Mouse (Mus musculus): ENCODE results near the gene Pfn1. TPM values are rescaled to one million over a fixed set of nuclear protein-coding genes. Genes with fewer than 3 reads are reported as not detected.

The Pfn1 gene
- polyA plus RNA-seq, 1 experiment from 2014 or later, result 1,970 TPM

DNA sequence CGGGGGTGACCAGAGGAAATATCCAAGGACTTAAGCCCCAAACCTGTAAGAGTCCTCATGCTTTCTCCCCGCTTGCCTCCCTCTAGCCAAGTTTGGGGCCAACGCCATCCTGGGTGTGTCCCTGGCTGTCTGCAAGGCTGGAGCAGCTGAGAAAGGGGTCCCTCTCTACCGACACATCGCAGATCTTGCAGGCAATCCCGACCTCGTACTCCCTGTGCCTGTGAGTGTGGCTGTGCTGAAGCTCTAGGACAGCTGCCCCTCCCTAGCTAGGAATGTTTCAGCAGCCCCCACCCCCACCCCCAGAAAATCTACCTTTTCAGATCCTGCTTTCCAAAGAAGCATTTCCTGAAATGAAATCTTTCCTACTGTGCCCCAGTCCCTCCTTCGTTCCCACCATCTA, 4.5 kb upstream of the Pfn1 start:
- H3K4me1 ChIP-seq, result peaks cover 30% of the 10 kb centered on the region
- WGBS, result 64% methylated on average over 8 of the region's 8 CpGs
- no peak overlapping the region for H3K9ac ChIP-seq
- no peak overlapping the region for H3K27ac ChIP-seq
- H3K36me3 ChIP-seq, result peaks cover 28% of the 10 kb centered on the region
- no peak for ATAC-seq (ENCODE audit: borderline replicate concordance, extremely low read depth, low FRiP score, low TSS enrichment)
- H3K27me3 ChIP-seq, result no peaks in the 10 kb centered on the region
- H3K4me3 ChIP-seq, result no peak overlapping the region
- H3K4me2 ChIP-seq, result no peak overlapping the region
- no peaks in the 10 kb centered on the region for H3K9me3 ChIP-seq

DNA sequence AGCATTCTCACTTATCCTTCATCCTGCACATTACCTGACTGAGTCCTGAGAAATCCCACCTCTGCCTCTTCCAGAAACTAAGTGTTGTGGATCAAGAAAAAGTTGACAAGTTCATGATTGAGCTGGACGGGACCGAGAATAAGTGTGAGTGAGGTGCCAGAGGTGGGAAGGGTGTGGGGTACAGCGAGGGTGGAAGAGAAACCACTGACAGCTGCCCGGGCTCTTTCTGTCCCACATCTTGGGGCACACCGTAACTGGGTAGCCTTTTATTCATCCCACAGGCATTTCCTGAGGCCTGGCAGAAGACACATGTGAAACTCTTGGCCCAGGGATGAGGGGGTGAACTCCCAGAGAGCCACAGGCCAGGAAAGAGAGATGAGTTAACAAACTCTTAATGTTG, 4.1 kb upstream of the Pfn1 start:
- Histone ChIP-seq H3K4me2 (no peak overlapping the region), H3K9ac (no peak overlapping the region), H3K4me3 (no peak overlapping the region), H3K27ac (no peak overlapping the region), H3K27me3 (no peaks in the 10 kb centered on the region), H3K4me1 (peaks cover 30% of the 10 kb centered on the region), H3K9me3 (no peaks in the 10 kb centered on the region), H3K36me3 (peaks cover 24% of the 10 kb centered on the region)
- 72% methylated on average over 5 of the region's 5 CpGs for WGBS
- ATAC-seq (ENCODE audit: borderline replicate concordance, extremely low read depth, low FRiP score, low TSS enrichment), result no peak

DNA sequence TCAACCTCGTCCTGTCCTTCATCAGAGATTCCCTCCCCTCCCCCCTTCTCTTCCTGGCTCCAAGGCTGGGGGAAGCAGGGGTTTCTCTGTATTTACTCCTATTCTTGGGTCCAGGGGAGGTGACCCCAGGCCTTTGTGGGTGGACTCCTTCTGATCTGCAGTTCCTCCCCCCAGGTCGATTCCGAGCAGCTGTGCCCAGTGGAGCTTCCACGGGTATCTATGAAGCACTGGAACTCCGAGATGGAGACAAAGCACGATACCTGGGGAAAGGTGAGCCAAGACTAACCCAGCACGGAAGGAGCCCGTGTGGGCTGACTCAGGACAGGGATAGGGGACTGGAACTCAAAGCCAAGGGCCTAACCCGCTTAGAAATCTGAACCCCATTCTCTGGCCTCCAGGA, 3.5 kb upstream of the Pfn1 start:
- Histone ChIP-seq H3K27me3 (no peaks in the 10 kb centered on the region), H3K4me3 (no peak overlapping the region), H3K4me1 (peaks cover 31% of the 10 kb centered on the region), H3K9me3 (no peaks in the 10 kb centered on the region), H3K9ac (no peak overlapping the region), H3K36me3 (peaks cover 20% of the 10 kb centered on the region), H3K27ac (no peak overlapping the region), H3K4me2 (no peak overlapping the region; the same call in 1 of the 2 replicates)
- no peak for ATAC-seq (ENCODE audit: borderline replicate concordance, extremely low read depth, low FRiP score, low TSS enrichment)
- WGBS, result 46% methylated on average over 9 of the region's 9 CpGs

DNA sequence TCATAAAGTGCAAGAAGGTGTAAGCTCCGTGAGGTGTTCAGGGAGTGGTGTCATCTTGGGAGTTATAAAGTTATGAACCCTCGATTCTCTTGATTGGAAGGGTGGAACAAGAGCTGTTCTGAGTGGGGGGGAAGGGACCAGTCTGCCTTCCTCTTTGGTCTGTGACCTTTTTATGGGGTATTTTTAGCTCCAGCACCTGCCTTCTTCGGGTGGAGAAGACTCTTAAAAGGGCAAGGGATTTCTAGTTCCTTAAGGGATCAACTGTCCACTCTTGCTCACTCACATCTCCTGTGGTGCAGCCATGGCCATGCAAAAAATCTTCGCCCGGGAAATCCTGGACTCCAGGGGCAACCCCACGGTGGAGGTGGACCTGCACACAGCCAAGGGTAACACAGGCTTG, 3.1 kb upstream of the Pfn1 start:
- Histone ChIP-seq H3K4me2 (no peak overlapping the region; the same call in 1 of the 2 replicates), H3K9ac (no peak overlapping the region), H3K36me3 (peaks cover 20% of the 10 kb centered on the region), H3K27me3 (no peaks in the 10 kb centered on the region), H3K4me1 (peaks cover 35% of the 10 kb centered on the region), H3K27ac (no peak overlapping the region), H3K4me3 (no peak overlapping the region), H3K9me3 (no peaks in the 10 kb centered on the region)
- 36% methylated on average over 6 of the region's 6 CpGs for WGBS
- ATAC-seq (ENCODE audit: borderline replicate concordance, extremely low read depth, low FRiP score, low TSS enrichment), result no peak

DNA sequence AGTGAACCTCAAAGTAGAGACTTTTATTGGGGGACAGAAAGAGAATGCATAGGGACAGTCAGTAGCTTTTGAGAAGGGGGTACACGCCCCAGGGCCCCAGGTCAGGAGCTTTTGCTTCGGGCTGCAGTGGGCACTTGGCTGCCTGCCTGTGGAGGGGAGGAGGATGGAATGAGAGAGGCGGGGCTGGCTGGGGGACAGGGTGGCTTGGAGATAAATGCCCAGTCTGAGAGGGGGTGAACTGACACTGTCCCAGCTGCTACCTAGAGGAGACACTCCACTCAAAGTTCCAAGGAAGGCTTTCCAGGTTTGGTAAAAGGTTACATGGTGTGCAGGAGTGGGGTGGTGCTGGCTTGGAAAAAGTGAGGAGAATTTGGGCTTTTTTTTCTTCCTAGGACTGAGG, 2.5 kb upstream of the Pfn1 start, which contains the start of gene Eno3:
TSS of gene Eno3 (plus strand) at position 239 of the 400 bp plus-strand sequence.
- peak within 1 kb of the TSS; percentile 99 for H3K27ac ChIP-seq
- peak within 1 kb of the TSS; percentile 95 for H3K4me2 ChIP-seq
- no peaks in the 10 kb centered on the region for H3K27me3 ChIP-seq
- H3K4me3 ChIP-seq, result peak within 1 kb of the TSS; percentile 100
- 5% methylated on average over 3 of the region's 3 CpGs for WGBS
- H3K9ac ChIP-seq, result peak within 1 kb of the TSS; percentile 64
- H3K4me1 ChIP-seq, result peaks cover 41% of the 10 kb centered on the region
- peaks cover 20% of the 10 kb centered on the region for H3K36me3 ChIP-seq
- no peaks in the 10 kb centered on the region for H3K9me3 ChIP-seq
- no peak for ATAC-seq (ENCODE audit: borderline replicate concordance, extremely low read depth, low FRiP score, low TSS enrichment)

DNA sequence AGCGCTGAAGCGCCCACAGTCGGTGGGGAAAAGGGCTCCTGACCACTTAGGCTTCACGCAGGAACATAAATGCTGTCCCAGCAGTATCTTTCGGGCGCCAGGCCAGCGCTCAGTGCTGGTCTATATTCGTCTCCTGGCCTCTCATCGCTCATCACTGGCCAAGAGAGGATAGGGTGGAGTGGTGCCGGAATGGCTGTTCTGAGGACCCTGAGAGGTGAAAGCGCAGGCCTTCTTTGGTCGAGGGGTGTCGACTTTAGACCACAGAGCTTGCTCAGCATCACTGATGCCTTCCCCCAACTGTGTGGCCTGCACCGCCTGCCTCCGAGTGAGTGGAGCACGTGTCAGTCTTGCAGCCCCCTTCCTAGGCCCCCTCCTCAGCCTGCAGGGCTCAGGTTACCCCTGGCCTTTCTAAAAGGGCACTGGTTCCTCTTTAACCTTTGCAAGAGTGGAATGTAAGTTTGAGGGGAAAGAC, 2.0 kb upstream of the Pfn1 start:
- Histone ChIP-seq H3K9me3 (no peaks in the 10 kb centered on the region), H3K27ac (peak overlapping the region; percentile 99), H3K4me3 (peak overlapping the region; percentile 100), H3K4me2 (peak overlapping the region; percentile 95), H3K27me3 (no peaks in the 10 kb centered on the region), H3K36me3 (peaks cover 22% of the 10 kb centered on the region), H3K4me1 (peaks cover 46% of the 10 kb centered on the region), H3K9ac (peak overlapping the region; percentile 25)
- WGBS, result 9% methylated on average over 16 of the region's 16 CpGs
- no peak for ATAC-seq (ENCODE audit: borderline replicate concordance, extremely low read depth, low FRiP score, low TSS enrichment)

DNA sequence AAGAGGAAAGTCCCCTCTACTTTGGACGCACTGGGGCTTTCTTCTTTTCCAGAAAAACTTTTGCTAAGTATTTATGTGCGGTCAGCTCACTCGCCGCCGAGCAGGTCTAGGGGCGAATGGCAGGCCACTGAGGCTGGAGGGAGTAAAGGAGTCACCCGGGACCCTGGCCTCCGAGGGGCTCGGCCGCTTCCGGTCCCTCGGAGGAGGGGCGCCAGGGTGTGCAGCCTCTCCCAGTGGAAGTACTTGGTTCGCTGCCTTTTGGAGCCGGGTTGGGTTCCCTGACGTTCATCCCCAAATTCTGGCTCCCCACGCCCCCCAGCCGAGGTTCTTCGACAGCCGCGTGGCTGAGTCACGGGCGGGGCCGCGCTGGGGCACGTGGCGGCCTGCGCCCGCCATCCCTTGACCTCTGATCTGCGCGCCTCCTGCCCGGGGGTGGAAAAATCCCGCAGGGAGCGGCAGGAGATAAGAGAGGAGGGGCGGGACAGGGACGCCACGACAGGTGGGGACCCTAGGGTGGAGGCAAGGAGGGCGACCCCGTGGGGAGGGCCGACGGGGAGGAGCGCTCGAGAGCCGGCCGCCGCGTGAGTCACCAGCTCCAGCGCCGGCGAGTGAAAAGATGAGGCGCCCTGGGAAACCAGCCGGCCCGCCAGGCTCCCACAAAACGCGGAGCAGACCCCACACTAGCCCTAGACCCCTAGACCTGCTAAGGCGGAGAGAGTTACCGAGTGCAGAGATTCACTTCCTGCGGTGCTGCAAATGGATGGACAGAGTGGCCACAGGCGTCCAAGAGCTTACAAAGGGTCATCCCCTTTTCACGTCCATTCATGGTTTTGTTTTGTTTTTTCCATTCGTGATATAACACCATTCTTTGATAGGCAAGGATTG, 1.4 kb upstream of the Pfn1 start:
- Histone ChIP-seq H3K4me2 (peak overlapping the region; percentile 95), H3K27ac (peak overlapping the region; percentile 99), H3K9me3 (no peaks in the 10 kb centered on the region), H3K9ac (peak overlapping the region; percentile 64), H3K4me1 (peaks cover 53% of the 10 kb centered on the region), H3K27me3 (no peaks in the 10 kb centered on the region), H3K4me3 (peak overlapping the region; percentile 100), H3K36me3 (peaks cover 27% of the 10 kb centered on the region)
- ATAC-seq (ENCODE audit: borderline replicate concordance, extremely low read depth, low FRiP score, low TSS enrichment), result peak; percentile 35
- WGBS, result 1% methylated on average over 60 of the region's 61 CpGs

DNA sequence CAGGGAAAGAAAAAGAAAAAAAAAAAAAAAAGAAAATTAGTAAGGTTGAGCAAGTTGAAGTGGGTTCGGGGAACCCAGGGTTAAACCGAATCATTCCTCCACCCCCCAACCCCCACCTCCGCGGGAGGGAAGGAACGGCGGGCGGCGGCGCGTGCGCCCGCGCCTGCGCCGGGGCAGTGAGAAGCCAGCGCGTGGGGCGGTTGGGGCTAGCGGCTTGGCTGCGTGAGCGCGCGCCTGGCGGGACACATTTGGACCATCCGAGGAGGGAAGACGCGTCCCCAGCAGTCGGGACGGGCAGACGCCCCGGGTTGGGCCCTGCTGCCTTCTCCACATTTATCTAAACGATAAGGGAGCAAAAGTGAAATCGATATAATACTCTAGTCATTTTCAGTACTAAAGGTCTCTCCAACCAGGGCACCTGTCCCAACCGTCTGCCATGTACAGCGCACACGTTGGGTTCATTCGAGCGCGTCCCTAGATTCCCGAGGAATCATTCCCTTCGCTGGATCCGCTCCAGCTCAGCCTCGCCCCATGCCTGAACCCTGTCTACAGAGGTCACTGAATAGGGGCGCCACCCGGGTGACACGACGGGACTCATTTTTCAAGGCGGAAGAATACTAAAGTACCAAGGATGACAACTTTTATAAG, 603 bp upstream of the Pfn1 start:
- Histone ChIP-seq H3K9ac (peak overlapping the region; percentile 64), H3K27ac (peak overlapping the region; percentile 99), H3K9me3 (no peaks in the 10 kb centered on the region), H3K36me3 (peaks cover 30% of the 10 kb centered on the region), H3K4me3 (peak overlapping the region; percentile 100), H3K27me3 (no peaks in the 10 kb centered on the region), H3K4me1 (peaks cover 59% of the 10 kb centered on the region), H3K4me2 (peak overlapping the region; percentile 95)
- under 1% methylated on average over 47 of the region's 48 CpGs for WGBS
- ATAC-seq (ENCODE audit: borderline replicate concordance, extremely low read depth, low FRiP score, low TSS enrichment), result peak; percentile 46

DNA sequence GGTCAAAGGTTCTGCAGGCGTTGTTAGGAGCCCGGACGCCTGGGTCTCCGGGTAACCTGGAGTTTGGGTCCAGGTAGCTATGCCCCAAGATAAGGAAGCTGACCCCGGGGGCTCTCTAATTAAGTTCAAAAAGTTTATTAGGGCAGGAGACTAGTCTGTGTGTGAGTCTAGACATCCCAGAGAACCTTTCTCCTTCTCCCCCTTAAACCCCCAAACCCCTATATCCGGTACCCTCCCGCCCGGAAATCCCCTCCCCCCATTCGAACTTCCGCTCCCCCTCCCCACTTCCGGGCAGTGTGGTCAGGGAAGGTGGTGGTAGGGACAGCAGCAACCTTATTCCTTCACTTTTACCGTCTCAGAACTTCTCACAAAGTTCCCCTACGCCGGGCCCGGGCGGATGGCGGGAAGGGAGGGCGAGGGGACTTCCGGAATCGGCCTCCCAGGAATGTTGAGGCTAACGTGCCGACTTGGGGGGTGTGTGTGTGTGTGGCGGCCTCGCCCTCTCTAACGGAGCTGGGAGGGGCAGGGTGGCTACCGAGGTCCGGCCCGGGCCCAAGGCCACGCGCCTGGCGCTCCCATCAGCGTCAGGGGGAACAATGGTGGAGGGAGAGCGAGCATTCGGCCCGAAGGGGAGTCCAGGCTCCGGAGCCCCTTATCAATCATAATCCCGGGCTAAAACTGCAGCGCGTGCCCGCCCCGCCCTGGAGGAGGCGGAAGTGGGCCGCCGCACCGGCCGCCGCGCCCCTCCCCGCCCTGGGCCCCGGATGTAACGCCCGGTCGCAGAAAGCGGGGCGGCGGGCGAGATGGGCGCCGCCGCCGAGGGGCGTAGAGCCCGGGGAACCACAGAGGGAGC, 873 bp downstream of the Pfn1 start:
- H3K4me1 ChIP-seq, result peaks cover 74% of the 10 kb centered on the region
- under 1% methylated on average over 63 of the region's 63 CpGs for WGBS

DNA sequence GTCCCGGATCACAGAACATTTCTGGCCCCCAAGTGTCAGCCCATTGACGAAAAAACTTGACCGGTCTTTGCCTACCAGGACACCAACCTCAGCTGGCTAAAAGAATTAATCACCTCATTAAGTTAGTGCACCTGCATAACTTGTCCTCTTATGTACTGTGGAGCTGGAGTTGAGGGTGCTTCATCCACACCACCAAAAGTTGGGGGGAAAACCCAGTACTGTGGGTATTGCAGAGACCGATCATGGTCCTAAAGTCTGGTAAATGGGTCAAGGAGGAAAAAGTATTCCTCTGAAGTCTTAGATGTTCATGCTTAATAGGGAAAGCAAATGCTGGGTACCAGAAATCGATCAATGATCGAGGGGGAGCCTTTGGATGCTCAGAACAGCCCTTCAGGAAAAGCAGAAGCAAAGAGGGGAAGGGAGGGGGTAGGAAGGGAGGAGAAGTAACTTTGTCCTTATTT, 1.5 kb downstream of the Pfn1 start:
- Histone ChIP-seq H3K36me3 (peaks cover 45% of the 10 kb centered on the region), H3K27ac (peak overlapping the region; percentile 99), H3K9ac (peak overlapping the region; percentile 100), H3K27me3 (no peaks in the 10 kb centered on the region), H3K4me3 (peak overlapping the region; percentile 100), H3K4me1 (peaks cover 74% of the 10 kb centered on the region), H3K4me2 (peak overlapping the region; percentile 95), H3K9me3 (no peaks in the 10 kb centered on the region)
- WGBS, result 44% methylated on average over 6 of the region's 6 CpGs
- ATAC-seq (ENCODE audit: borderline replicate concordance, extremely low read depth, low FRiP score, low TSS enrichment), result no peak

More for the DNA sequence above, 873 bp downstream of the Pfn1 start:
- Histone ChIP-seq H3K4me2 (peak overlapping the region; percentile 95), H3K9me3 (no peaks in the 10 kb centered on the region), H3K36me3 (peaks cover 43% of the 10 kb centered on the region), H3K27ac (peak overlapping the region; percentile 99), H3K27me3 (no peaks in the 10 kb centered on the region), H3K9ac (peak overlapping the region; percentile 100), H3K4me3 (peak overlapping the region; percentile 100)
- ATAC-seq (ENCODE audit: borderline replicate concordance, extremely low read depth, low FRiP score, low TSS enrichment), result peak; percentile 56
